Mouse (Mus musculus) embryonic facial prominence, embryonic 13.5 days (tissue): ENCODE measurements around the gene Adgre1. TPM values are rescaled to one million over a fixed set of nuclear protein-coding genes. Genes with fewer than 3 reads are reported as not detected.
A peak's percentile ranks its signal among the peaks of the same experiment; 100 is the strongest.
"Not testable (repeated sequence)": the region's sequence is repeated elsewhere in the genome, so short reads cannot be mapped to it uniquely, and the experiment has no call there.

Experiments
- ATAC-seq: fragments of 200-750 bp; cut with Nextera tagmentation; 2 replicates; pipeline ENCODE4 v1.8.0; 2017; ENCODE audit warnings: low read depth; ENCODE audit not compliant: insufficient number of reproducible peaks, insufficient read depth, low FRiP score, low TSS enrichment
- H3K27ac ChIP-seq: fragments of 300-500 bp; sonication (generic); 2 replicates; pipeline ENCODE4 v1.5.1; 2015; ENCODE audit warnings: moderate library complexity, mild to moderate bottlenecking, inconsistent platforms
- H3K27me3 ChIP-seq: fragments of 300-500 bp; sonication (generic); 2 replicates; pipeline ENCODE4 v1.6.1; 2015; ENCODE audit warnings: mild to moderate bottlenecking, inconsistent platforms
- H3K36me3 ChIP-seq: fragments of 300-500 bp; sonication (generic); 2 replicates; pipeline ENCODE4 v1.6.1; 2015; ENCODE audit warnings: mild to moderate bottlenecking, inconsistent platforms
- H3K4me1 ChIP-seq: fragments of 300-500 bp; sonication (generic); 2 replicates; pipeline ENCODE4 v1.6.1; 2015; ENCODE audit warnings: inconsistent platforms
- H3K4me2 ChIP-seq: fragments of 300-500 bp; sonication (generic); 2 replicates; pipeline ENCODE4 v1.6.1; 2015; ENCODE audit warnings: moderate library complexity, mild to moderate bottlenecking, inconsistent platforms
- H3K4me3 ChIP-seq: fragments of 300-500 bp; sonication (generic); 2 replicates; pipeline ENCODE4 v1.5.1; 2015; ENCODE audit warnings: mild to moderate bottlenecking, inconsistent platforms
- H3K9ac ChIP-seq: fragments of 300-500 bp; sonication (generic); 2 replicates; pipeline ENCODE4 v1.6.1; 2015; ENCODE audit warnings: mild to moderate bottlenecking, inconsistent platforms
- H3K9me3 ChIP-seq: fragments of 300-500 bp; sonication (generic); 2 replicates; pipeline ENCODE4 v1.6.1; 2016; ENCODE audit warnings: inconsistent platforms
- WGBS: fragments of 180-500 bp; shearing (Covaris S2); methylation state at CpG from one replicate; pipeline ENCODE4 v1.1.7; 2015; ENCODE audit warnings: mixed read lengths; 5-methylcytosine and 5-hydroxymethylcytosine counted together
- polyA plus RNA-seq: library from polyadenylated mRNA; unstranded; fragments of >200 nt; fragmentation: Nextera tagmentation; extraction: Ambion mirVana; gene quantifications from 2 replicates; pipeline ENCODE4 v1.2.1, GENCODE M21; 2015

Gene Adgre1
- 4.8 and 6.4 TPM in 2 replicates for polyA plus RNA-seq

- H3K36me3 ChIP-seq, result no peaks in the 10 kb centered on the region
- no peak within 1 kb of the TSS for H3K27ac ChIP-seq
- H3K9ac ChIP-seq, result no peak within 1 kb of the TSS
- H3K4me2 ChIP-seq, result no peak within 1 kb of the TSS
- no peaks in the 10 kb centered on the region for H3K4me1 ChIP-seq
- WGBS, result 18% methylated on average over 1 of the region's 1 CpGs
- no peaks in the 10 kb centered on the region for H3K27me3 ChIP-seq
- ATAC-seq, result no peak
- no peak within 1 kb of the TSS for H3K4me3 ChIP-seq
- H3K9me3 ChIP-seq, result 0 out of 2 replicates have a peak, but pooled peaks cover 2% of the 10 kb centered on the region
Observed at GRCm38 (mm10) chr17:57358441-57358840, at the start of gene Adgre1. TSS of gene Adgre1 (plus strand) at chr17:57358691.

GRCm38 (mm10) chr17:57311801-57312200 lies 46.7 kb upstream of the Adgre1 start:
- ATAC-seq, result no peak
- H3K4me2 ChIP-seq, result no peak overlapping the region
- no peak overlapping the region for H3K4me3 ChIP-seq
- H3K9me3 ChIP-seq, result no peaks in the 10 kb centered on the region
- no peak overlapping the region for H3K9ac ChIP-seq
- no peak overlapping the region for H3K27ac ChIP-seq
- no peaks in the 10 kb centered on the region for H3K4me1 ChIP-seq
- H3K36me3 ChIP-seq, result no peaks in the 10 kb centered on the region
- 32% methylated on average over 13 of the region's 13 CpGs for whole genome bisulfite sequencing
- no peaks in the 10 kb centered on the region for H3K27me3 ChIP-seq

- no peak for ATAC-seq
- WGBS, result 70% methylated on average over 8 of the region's 8 CpGs
- H3K9me3 ChIP-seq, result no peaks in the 10 kb centered on the region
- no peaks in the 10 kb centered on the region for H3K27me3 ChIP-seq
- no peaks in the 10 kb centered on the region for H3K4me1 ChIP-seq
- H3K9ac ChIP-seq, result no peak overlapping the region
- no peak overlapping the region for H3K27ac ChIP-seq
- no peak overlapping the region for H3K4me3 ChIP-seq
- H3K36me3 ChIP-seq, result no peaks in the 10 kb centered on the region
- H3K4me2 ChIP-seq, result no peak overlapping the region
Observed at GRCm38 (mm10) chr17:57327615-57328014, 30.9 kb upstream of the Adgre1 start.

GRCm38 (mm10) chr17:57328944-57329343 lies 29.5 kb upstream of the Adgre1 start:
- no peak for ATAC-seq
- Histone ChIP-seq H3K27ac (no peak overlapping the region), H3K4me1 (no peaks in the 10 kb centered on the region), H3K9ac (no peak overlapping the region), H3K4me3 (no peak overlapping the region), H3K4me2 (no peak overlapping the region), H3K27me3 (no peaks in the 10 kb centered on the region), H3K36me3 (no peaks in the 10 kb centered on the region), H3K9me3 (no peaks in the 10 kb centered on the region)
- 41% methylated on average over 6 of the region's 6 CpGs for WGBS

- H3K4me2 ChIP-seq, result no peak overlapping the region
- no peaks in the 10 kb centered on the region for H3K36me3 ChIP-seq
- 0 out of 2 replicates have a peak, but pooled peaks cover 4% of the 10 kb centered on the region for H3K4me1 ChIP-seq
- ATAC-seq, result no peak
- no peak overlapping the region for H3K4me3 ChIP-seq
- no peaks in the 10 kb centered on the region for H3K9me3 ChIP-seq
- H3K27me3 ChIP-seq, result no peaks in the 10 kb centered on the region
- no peak overlapping the region for H3K9ac ChIP-seq
- H3K27ac ChIP-seq, result no peak overlapping the region
- WGBS, result 90% methylated on average over 8 of the region's 8 CpGs
Observed at GRCm38 (mm10) chr17:57330993-57331392, 27.5 kb upstream of the Adgre1 start.

- H3K9ac ChIP-seq, result no peak overlapping the region
- H3K27me3 ChIP-seq, result no peaks in the 10 kb centered on the region
- no peak overlapping the region for H3K4me3 ChIP-seq
- no peak for ATAC-seq
- H3K36me3 ChIP-seq, result no peaks in the 10 kb centered on the region
- H3K9me3 ChIP-seq, result no peaks in the 10 kb centered on the region
- H3K4me1 ChIP-seq, result 0 out of 2 replicates have a peak, but pooled peaks cover 4% of the 10 kb centered on the region
- H3K4me2 ChIP-seq, result no peak overlapping the region
- WGBS, result 80% methylated on average over 4 of the region's 4 CpGs
- no peak overlapping the region for H3K27ac ChIP-seq
Observed at GRCm38 (mm10) chr17:57332241-57332640, 26.2 kb upstream of the Adgre1 start.

- H3K27ac ChIP-seq, result no peak overlapping the region
- no peaks in the 10 kb centered on the region for H3K36me3 ChIP-seq
- no peaks in the 10 kb centered on the region for H3K9me3 ChIP-seq
- H3K27me3 ChIP-seq, result no peaks in the 10 kb centered on the region
- WGBS, result 69% methylated on average over 9 of the region's 9 CpGs
- no peak for ATAC-seq
- no peak overlapping the region for H3K4me3 ChIP-seq
- no peak overlapping the region for H3K9ac ChIP-seq
- H3K4me1 ChIP-seq, result 0 out of 2 replicates have a peak, but pooled peaks cover 4% of the 10 kb centered on the region
- H3K4me2 ChIP-seq, result peak overlapping the region; percentile 24; the same call in 1 of the 2 replicates
Observed at GRCm38 (mm10) chr17:57334001-57334760, 24.3 kb upstream of the Adgre1 start.

- WGBS, result 6% methylated on average over 16 of the region's 16 CpGs
- no peak overlapping the region for H3K27ac ChIP-seq
- H3K27me3 ChIP-seq, result no peaks in the 10 kb centered on the region
- H3K4me3 ChIP-seq, result no peak overlapping the region
- H3K9me3 ChIP-seq, result no peaks in the 10 kb centered on the region
- H3K4me2 ChIP-seq, result peak overlapping the region; percentile 24; the same call in 1 of the 2 replicates
- no peak overlapping the region for H3K9ac ChIP-seq
- 0 out of 2 replicates have a peak, but pooled peaks cover 4% of the 10 kb centered on the region for H3K4me1 ChIP-seq
- ATAC-seq, result no peak
- H3K36me3 ChIP-seq, result no peaks in the 10 kb centered on the region
Observed at GRCm38 (mm10) chr17:57334761-57335150, 23.7 kb upstream of the Adgre1 start.

- H3K27me3 ChIP-seq, H3K4me3 ChIP-seq, H3K4me1 ChIP-seq, H3K36me3 ChIP-seq, H3K9me3 ChIP-seq, ATAC-seq, H3K27ac ChIP-seq, H3K4me2 ChIP-seq, H3K9ac ChIP-seq: not testable (repeated sequence)
- 73% methylated on average over 9 of the region's 9 CpGs for WGBS
Observed at GRCm38 (mm10) chr17:57335194-57335593, 23.3 kb upstream of the Adgre1 start.

GRCm38 (mm10) chr17:57335673-57336303 lies 22.7 kb upstream of the Adgre1 start:
- no peaks in the 10 kb centered on the region for H3K36me3 ChIP-seq
- peak overlapping the region; percentile 40 for H3K9ac ChIP-seq
- no peak overlapping the region for H3K27ac ChIP-seq
- H3K4me2 ChIP-seq, result no peak overlapping the region
- no peak overlapping the region for H3K4me3 ChIP-seq
- H3K9me3 ChIP-seq, result no peaks in the 10 kb centered on the region
- H3K27me3 ChIP-seq, result no peaks in the 10 kb centered on the region
- ATAC-seq, result peak; percentile 43; the same call in 1 of the 2 replicates
- H3K4me1 ChIP-seq, result 0 out of 2 replicates have a peak, but pooled peaks cover 4% of the 10 kb centered on the region
- WGBS, result 11% methylated on average over 11 of the region's 11 CpGs

- no peak for ATAC-seq
- no peak overlapping the region for H3K9ac ChIP-seq
- WGBS, result 83% methylated on average over 10 of the region's 10 CpGs
Observed at GRCm38 (mm10) chr17:57337996-57338395, 20.5 kb upstream of the Adgre1 start.

GRCm38 (mm10) chr17:57339298-57339697 lies 19.2 kb upstream of the Adgre1 start:
- Histone ChIP-seq H3K9me3 (no peaks in the 10 kb centered on the region), H3K27me3 (no peaks in the 10 kb centered on the region), H3K4me3 (no peak overlapping the region), H3K27ac (no peak overlapping the region), H3K36me3 (no peaks in the 10 kb centered on the region), H3K4me1 (0 out of 2 replicates have a peak, but pooled peaks cover 4% of the 10 kb centered on the region), H3K4me2 (no peak overlapping the region), H3K9ac (no peak overlapping the region)
- 72% methylated on average over 9 of the region's 9 CpGs for WGBS
- no peak for ATAC-seq

More at GRCm38 (mm10) chr17:57337996-57338395, 20.5 kb upstream of the Adgre1 start:
- no peak overlapping the region for H3K4me3 ChIP-seq
- H3K4me1 ChIP-seq, result 0 out of 2 replicates have a peak, but pooled peaks cover 4% of the 10 kb centered on the region
- H3K36me3 ChIP-seq, result no peaks in the 10 kb centered on the region
- H3K9me3 ChIP-seq, result no peaks in the 10 kb centered on the region
- no peak overlapping the region for H3K27ac ChIP-seq
- H3K27me3 ChIP-seq, result no peaks in the 10 kb centered on the region
- H3K4me2 ChIP-seq, result no peak overlapping the region
